Mouse (Mus musculus) ZHBTc4 (cell line): ENCODE results near the gene Gucy2g.
"Not testable (repeated sequence)": the region's sequence is repeated elsewhere in the genome, so short reads cannot be mapped to it uniquely, and the experiment has no call there.

Experiments
- DNase-seq: peaks from one replicate; pipeline ENCODE4 v3.0.0-alpha.2; 2011; ENCODE audit warnings: low read depth, low spot score

Gene Gucy2g

GRCm38 (mm10) chr19:55165183-55165865, 75.7 kb downstream of the Gucy2g start:
- no peak for DNase-seq

DNA sequence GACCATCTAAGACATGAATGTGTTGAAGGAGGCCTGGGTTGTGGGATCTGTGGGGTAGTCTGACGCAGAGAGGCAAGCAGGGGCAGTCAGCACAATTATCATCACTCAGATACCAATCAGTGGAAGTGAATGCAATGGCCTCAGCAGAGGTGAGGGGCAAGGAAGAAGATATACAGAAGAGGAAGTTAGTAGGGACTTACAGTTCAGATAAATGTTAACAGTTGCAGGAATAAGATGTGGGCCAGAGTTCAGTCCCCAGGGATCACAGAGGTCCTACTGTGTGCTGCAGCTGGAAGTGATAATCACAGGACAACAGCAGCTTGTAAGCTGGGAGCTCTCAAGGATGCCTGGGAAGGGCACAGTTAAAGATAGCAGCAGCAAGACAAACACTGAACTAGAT, 76.9 kb downstream of the Gucy2g start:
- no peak for DNase-seq

GRCm38 (mm10) chr19:55162271-55162670, 78.8 kb downstream of the Gucy2g start:
- peak; percentile 25 for DNase-seq

DNA sequence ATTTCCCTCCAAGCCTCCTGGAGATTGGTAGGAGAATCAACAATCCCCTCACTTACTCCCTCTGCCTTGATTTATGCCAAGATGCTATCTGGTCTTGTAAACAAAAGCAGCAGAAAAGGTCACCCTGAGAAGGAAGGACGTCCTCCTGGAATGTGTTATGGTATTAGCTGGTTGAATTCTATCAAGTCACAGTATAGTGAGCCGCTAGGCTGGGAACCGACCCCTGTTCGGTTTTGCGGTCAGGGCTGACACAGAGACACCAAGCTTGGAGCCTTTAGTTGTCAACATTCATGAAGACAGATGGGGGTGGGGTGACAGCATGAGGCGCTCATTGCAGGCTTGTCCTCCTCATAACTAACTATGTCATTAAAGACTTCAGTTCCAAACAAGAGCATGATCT, 81.2 kb downstream of the Gucy2g start:
- DNase-seq: no peak

DNA sequence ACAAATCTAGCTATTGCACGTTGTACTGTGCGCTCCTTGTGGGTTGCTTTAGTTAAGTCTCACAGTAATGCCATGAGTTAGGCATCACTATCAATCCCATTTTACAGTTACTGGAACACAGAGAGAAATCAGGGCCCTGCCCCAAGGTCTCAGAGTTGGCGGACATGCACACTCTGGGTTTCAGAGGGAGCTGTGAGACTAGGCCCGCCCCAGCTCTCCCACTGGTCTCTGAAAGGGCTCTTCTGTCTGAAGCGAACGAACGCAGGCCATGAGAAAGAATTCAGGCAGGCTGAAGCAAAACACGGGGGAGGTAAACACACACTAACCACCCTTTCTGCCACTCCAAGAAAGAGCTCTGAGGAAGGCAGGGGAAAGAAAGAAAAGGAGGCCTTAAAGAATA, 82.4 kb downstream of the Gucy2g start:
- no peak for DNase-seq

DNA sequence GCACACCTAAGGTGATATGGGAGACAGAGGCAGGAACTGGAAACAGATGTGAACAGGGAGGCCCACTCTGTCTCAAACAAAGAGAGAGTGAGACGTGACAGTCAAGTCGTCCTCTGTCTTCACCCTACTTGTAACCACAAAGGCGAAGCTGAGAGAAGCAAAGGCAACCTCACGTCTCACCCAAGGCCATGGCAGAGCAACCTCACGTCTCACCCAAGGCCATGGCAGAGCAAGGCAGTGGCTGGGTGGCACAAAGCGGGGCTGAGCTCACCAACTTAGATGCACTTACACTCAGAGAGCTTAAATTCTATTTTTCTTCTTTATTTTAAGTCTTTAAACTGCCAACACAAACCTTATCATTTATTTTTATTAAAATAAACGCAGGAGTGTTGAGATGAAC, 84.0 kb downstream of the Gucy2g start:
- DNase-seq: no peak

GRCm38 (mm10) chr19:55152983-55153382, 88.1 kb downstream of the Gucy2g start:
- no peak for DNase-seq

- not testable (repeated sequence) for DNase-seq
Measured at GRCm38 (mm10) chr19:55152274-55152673, 88.8 kb downstream of the Gucy2g start.

- DNase-seq: no peak
Measured at GRCm38 (mm10) chr19:55149646-55150045, 91.4 kb downstream of the Gucy2g start.

- DNase-seq: no peak
Measured at GRCm38 (mm10) chr19:55148109-55148508, 92.9 kb downstream of the Gucy2g start.
